Mouse (Mus musculus) ES-E14 (cell line): Measurements from ENCODE around the gene Aspscr1.

Source experiments
- HCFC1 ChIP-seq: IDR thresholded peaks from 2 replicates; pipeline ENCODE4 v1.6.1; 2012; ENCODE audit warnings: low read length, inconsistent platforms, borderline replicate concordance; ENCODE audit not compliant: insufficient read depth
- MAFK ChIP-seq: IDR thresholded peaks from 2 replicates; pipeline ENCODE4 v1.6.1; 2014; ENCODE audit warnings: mild to moderate bottlenecking, low read depth, low read length, inconsistent platforms; ENCODE audit not compliant: insufficient read depth
- ZC3H11A ChIP-seq: IDR thresholded peaks from 2 replicates; pipeline ENCODE4 v1.6.1; 2012; ENCODE audit warnings: low read depth, mild to moderate bottlenecking, inconsistent platforms, low read length, borderline replicate concordance
- ZNF384 ChIP-seq: IDR thresholded peaks from 2 replicates; pipeline ENCODE4 v1.6.1; 2012; ENCODE audit warnings: low read depth, low read length, inconsistent platforms

- no peak for TF ChIP-seq ZNF384
- TF ChIP-seq HCFC1, result peak; percentile 23; the same call in 1 of the 2 replicates
- TF ChIP-seq ZC3H11A, result no peak
- no peak for TF ChIP-seq MAFK
Measured at GRCm38 (mm10) chr11:120712771-120713568, 40.2 kb downstream of the Aspscr1 start.
